Mouse (Mus musculus): ENCODE measurements around the gene Pmpcb. TPM values are rescaled to one million over a fixed set of nuclear protein-coding genes. Genes with fewer than 3 reads are reported as not detected.

Pmpcb gene
- total RNA-seq, 1 experiment from 2014 or later, result 85.6 TPM

DNA sequence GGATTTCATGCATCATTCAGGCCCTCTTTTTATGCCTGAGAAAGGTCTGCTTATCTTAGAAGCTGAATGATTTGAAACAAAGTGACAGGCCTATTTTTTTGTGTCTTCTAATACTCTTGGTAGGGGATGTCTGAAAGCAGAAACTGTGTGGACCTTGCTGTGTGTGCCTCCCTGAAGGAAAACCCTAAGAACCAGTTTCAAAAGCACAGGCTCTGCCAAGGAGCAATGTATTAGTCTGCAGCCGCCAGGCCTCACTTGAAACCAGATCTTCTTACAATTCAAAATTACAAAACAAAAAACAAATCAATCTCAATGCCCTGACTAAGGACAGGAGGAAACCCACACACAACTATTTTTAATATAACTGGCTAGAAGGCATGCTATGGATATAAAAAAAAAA lies 12.5 kb upstream of the Pmpcb start:
- no peak for ATAC-seq (replicated peaks; ENCODE audit: insufficient number of reproducible peaks, low FRiP score, low TSS enrichment, poor library complexity, severe bottlenecking)

DNA sequence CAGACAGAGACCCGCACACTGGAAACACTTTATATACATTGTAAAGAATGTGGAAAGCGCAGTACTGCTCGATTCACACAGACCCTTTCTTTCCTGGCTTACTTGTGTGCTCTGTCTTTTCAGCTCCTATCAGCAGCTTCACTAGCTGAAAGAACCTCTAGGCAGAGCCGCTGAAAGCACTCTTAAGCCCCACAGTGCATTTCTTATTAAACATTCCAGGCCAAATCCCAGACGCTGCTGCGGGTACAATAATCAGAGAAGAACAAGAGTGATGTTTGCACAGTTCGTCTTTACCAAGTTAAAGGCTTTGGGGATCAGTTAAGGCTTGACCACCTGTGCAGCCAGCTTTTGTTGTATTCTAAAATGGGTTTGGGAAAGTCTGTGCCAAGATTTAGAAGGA lies 12.1 kb upstream of the Pmpcb start:
- ATAC-seq (replicated peaks; ENCODE audit: insufficient number of reproducible peaks, low FRiP score, low TSS enrichment, poor library complexity, severe bottlenecking), result no peak

DNA sequence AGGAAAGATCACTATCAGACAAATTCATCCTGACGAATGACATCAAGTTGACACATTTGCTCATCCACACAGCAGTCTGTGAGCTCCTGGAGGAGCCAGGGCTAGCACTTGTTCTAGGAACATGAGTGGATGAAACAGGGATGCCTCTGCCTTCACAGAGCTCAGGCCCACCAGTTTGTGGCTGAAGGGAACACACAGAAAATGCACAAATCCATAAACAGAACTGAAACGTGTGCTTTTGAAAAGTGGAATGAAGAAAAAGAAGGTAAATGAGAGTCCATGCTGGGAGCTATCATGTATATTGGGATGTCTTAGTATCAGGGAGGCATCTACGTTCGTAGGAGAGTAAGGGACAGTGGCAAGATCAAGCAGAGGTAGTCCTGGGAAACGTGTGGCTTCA lies 7.8 kb upstream of the Pmpcb start:
- no peak for ATAC-seq (replicated peaks; ENCODE audit: insufficient number of reproducible peaks, low FRiP score, low TSS enrichment, poor library complexity, severe bottlenecking)

DNA sequence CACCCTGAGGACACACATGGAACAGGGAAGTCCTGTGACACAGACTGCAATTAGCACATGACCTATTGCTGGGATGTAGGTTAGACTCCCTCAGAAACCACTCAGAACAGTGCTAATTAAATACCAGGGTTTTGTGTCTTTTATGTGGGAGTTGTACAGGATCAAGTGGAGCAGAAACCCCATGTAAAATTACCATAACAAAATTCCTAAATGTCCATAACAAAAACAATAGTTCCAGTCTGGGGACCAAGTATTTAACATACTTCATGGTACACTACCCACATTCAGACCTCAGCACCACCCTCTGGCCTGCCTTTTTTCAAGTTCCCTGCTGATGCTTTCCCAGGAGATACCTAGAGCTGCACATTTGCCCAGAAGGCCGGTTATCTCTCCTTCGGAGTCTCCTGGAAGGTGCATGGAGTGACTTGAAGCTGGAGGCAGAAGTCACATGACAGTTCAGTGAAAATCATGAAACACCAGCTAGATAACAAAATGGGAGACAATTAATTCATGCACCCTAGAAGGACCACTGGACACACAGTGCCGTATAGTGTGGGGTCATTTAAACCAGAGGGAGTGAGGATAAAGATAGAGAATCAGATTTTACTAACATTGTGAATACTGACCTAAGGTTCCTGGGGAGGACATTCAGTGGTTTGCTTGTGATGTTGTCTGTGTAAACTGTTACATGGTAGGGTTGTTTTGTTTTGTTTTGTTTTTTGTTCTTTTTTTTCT lies 4.6 kb upstream of the Pmpcb start:
- no peak for ATAC-seq (replicated peaks; ENCODE audit: insufficient number of reproducible peaks, low FRiP score, low TSS enrichment, poor library complexity, severe bottlenecking)

DNA sequence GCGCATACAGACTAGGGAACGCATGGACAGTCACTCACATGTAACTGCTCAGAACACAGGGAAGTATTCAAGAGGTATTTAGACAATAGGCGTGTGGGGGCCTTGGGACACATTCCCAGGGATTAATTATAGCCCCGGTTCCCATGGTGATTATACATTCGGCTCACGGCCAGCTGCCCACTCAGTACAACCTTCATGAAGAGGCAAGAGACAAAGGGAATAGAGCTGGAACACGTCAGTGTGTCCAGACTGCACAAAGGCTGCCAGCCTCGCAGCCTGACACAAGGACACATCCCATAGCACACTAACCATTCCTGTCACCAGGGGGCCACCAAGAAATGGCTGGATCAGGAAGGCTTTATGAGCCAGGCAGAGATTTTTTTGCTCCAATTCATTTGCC lies 4.0 kb upstream of the Pmpcb start:
- ATAC-seq (replicated peaks; ENCODE audit: insufficient number of reproducible peaks, low FRiP score, low TSS enrichment, poor library complexity, severe bottlenecking), result no peak

DNA sequence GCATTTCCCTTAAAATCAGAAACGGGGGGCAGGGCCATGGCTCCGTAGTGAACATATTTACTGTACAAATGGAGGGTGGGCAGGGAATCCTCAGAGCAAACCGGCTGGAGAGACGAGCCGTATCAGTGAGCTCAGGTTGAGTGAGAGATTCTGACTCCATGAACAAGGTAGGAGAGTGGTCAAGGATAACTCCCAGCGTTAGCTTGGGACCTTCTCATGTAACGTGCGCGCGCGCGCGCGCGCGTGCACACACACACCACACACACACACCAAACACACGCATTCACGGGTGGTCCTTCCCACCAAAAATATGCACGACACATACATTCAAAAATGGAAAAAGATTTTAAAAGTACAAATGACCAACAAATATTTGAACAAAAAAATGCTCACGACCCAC lies 1.8 kb upstream of the Pmpcb start:
- no peak for ATAC-seq (replicated peaks; ENCODE audit: insufficient number of reproducible peaks, low FRiP score, low TSS enrichment, poor library complexity, severe bottlenecking)

DNA sequence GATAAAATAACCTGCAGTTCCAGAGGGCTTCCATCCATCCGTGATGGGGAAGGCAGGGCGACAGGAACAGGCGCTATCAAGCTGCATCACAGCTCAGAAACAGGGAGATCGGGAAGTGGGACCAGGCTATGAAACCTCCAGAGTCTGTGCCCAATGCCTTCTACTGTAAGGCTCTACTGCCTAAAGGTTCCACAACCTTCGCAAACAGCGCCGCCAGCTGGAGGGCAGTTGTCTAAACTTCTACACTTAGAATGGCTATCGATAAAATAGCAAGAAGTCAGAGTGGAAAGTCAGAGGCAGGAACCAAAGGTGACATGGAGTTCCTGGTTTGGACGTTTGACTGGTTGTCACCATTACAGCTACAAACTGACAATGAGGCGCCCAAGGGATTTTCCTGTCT lies 1.4 kb upstream of the Pmpcb start:
- peak; percentile 28; the same call in 1 of the 2 replicates for ATAC-seq (replicated peaks; ENCODE audit: insufficient number of reproducible peaks, low FRiP score, low TSS enrichment, poor library complexity, severe bottlenecking)

DNA sequence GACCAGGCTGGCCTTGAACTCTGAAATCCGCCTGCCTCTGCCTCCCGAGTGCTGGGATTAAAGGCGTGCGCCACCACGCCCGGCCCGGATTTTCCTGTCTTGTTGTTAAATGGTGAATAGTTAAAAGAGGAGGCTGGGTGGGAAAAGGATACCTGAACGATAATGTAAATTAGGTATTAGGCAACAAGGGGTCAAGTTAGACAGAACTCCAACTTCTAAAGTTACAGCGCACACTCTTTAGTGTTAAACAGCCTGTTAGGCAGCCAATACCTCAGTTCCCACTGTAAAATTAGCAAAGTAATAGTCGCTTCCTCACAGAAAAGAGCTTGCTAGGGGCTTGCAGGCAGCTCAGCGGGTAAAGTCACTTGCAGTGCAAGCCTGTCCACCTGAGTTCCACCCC lies 895 bp upstream of the Pmpcb start:
- no peak for ATAC-seq (replicated peaks; ENCODE audit: insufficient number of reproducible peaks, low FRiP score, low TSS enrichment, poor library complexity, severe bottlenecking)

DNA sequence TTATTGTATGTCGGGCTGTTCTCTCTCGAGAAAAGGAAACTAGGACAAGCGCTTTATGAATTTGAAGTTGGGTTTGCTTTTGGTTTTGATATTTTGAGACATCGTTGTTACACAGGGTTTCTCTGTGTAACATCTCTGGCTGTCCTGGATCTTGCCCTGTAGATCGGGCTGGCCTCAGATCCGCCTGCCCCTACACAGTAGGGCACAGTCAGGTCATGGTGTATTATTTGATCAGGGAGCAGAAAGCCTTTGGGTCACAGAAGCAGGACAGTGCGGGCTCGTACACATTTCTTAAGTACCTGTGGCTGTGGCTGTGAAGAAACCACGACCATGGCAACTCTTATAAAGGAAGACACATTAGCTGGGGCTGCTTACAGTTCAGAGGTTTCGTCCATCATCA lies 679 bp downstream of the Pmpcb start:
- ATAC-seq (replicated peaks; ENCODE audit: insufficient number of reproducible peaks, low FRiP score, low TSS enrichment, poor library complexity, severe bottlenecking), result no peak

DNA sequence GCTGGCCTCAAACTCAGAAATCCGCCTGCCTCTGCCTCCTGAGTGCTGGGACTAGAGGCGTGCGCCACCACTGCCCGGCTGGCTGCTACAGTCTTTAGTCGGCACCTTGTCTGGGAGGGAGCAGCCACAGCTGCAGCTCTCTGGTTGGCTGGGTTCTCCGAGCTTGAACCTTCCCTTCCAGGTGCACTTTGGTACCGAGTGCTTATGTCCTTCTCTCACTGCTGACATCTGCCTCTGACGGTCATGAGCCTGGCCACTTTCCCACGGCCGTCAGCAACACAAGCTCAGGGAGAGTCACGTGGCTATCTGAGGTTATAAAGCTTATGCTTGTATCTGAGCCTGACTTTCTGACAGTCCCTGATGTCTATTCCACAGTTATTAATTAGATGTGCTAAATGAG lies 2.2 kb downstream of the Pmpcb start:
- no peak for ATAC-seq (replicated peaks; ENCODE audit: insufficient number of reproducible peaks, low FRiP score, low TSS enrichment, poor library complexity, severe bottlenecking)

DNA sequence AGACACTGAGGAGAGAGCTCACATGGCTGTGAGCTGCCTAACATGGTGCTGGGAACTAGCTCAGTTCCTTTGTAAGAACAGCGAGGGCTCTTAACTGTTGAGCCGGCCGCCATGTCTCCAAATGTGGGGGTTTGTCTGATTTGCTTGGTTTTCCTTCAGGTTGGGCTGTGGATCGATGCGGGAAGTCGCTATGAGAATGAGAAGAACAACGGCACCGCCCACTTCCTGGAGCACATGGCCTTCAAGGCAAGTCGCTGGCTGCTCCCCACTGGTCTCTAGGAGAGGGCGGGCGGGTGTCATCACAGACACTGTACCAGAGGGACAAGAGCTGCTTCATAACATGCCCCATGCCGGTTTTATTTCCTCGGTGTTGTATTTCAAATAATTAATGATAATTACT lies 2.9 kb downstream of the Pmpcb start:
- no peak for ATAC-seq (replicated peaks; ENCODE audit: insufficient number of reproducible peaks, low FRiP score, low TSS enrichment, poor library complexity, severe bottlenecking)

DNA sequence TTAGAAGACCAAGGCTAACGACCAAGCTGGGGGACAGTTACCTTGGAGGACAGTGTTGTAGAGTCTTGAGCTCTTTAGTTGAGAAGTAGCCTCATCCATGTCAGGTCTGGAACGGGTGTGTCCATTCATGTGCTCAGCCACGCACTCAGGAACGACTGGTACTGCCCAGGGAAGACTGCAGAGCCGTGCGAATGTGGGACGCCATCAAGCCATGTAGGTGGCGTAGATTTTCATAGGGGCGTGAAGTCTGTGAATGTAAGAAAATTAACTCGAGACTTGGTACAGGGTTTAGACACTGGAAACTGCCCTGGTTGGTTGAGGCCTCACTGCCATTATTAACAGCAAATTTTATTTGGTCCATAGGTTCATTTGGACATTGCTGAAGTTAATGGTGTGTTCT lies 6.7 kb downstream of the Pmpcb start:
- no peak for ATAC-seq (replicated peaks; ENCODE audit: insufficient number of reproducible peaks, low FRiP score, low TSS enrichment, poor library complexity, severe bottlenecking)

DNA sequence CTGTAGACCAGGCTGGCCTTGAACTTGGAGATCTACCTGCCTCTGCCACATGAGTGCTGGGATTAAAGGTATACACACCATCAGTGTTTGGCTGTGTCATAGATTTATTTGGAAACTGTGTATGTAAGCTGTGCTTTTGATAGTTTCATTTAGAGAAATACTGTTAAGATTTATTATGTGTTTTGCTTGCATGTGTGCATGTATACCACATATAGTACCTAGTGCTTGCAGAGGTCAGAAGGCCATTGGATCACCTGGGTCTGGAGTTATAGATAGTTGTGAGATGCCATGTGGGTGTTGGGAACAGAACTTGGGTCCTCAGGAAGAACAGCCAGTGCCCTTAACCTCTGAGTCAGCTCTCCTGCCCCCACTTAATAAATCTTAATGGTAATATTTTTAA lies 7.7 kb downstream of the Pmpcb start:
- ATAC-seq (replicated peaks; ENCODE audit: insufficient number of reproducible peaks, low FRiP score, low TSS enrichment, poor library complexity, severe bottlenecking), result no peak

DNA sequence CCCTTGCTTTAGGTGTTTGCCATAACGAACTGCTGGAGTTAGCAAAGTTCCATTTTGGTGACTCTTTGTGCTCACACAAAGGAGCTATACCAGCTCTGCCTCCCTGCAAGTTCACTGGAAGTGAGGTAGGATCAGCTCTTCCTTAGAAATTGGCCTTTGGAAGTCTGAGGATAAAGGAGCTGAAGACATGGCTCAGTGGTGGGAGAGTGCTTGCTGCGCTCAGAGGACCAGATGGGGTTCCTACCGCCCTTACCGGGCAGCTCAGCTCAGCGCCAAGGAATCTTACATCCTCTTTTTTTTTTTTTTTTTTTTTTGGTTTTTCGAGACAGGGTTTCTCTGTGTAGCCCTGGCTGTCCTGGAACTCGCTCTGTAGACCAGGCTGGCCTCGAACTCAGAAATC lies 9.0 kb downstream of the Pmpcb start:
- no peak for ATAC-seq (replicated peaks; ENCODE audit: insufficient number of reproducible peaks, low FRiP score, low TSS enrichment, poor library complexity, severe bottlenecking)

DNA sequence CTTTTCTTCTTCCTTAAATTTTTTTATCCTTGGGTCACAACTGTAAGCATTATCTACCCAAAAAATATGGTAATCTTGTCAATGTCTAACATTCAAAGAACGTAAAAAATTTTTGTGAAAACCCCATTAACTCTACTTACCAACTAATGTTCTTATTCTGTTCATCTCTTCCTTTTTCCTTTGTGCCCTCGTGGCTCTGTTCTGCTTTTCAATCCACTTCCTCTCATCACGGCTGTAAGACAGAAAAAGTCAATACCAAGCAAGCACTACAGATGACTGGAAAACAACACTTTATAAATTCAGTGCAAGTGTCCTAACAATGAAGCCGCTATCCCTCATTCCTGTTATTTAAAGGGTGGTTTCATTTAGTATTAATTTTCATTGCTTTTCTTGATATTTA lies 31.6 kb downstream of the Pmpcb start:
- no peak for ATAC-seq (replicated peaks; ENCODE audit: insufficient number of reproducible peaks, low FRiP score, low TSS enrichment, poor library complexity, severe bottlenecking)

DNA sequence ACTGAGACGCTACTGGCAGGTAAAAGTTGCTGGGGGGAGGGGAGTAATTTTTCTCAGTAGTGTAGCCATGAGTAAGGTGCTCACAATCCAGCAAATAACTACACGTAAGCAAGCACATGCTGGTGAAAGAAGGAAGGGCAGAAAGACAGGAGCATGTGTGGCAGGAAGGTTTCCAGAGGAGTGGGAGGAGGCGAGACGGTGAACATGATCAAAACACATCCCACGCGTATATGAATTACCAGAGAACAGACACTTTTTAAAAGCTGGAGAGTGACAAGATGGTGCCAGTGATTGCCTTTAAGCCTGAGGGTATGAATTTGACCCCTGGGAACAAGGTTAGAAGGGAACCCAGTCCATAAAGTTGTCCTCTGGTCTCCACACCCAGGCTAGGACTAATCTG lies 32.9 kb downstream of the Pmpcb start:
- no peak for ATAC-seq (replicated peaks; ENCODE audit: insufficient number of reproducible peaks, low FRiP score, low TSS enrichment, poor library complexity, severe bottlenecking)

DNA sequence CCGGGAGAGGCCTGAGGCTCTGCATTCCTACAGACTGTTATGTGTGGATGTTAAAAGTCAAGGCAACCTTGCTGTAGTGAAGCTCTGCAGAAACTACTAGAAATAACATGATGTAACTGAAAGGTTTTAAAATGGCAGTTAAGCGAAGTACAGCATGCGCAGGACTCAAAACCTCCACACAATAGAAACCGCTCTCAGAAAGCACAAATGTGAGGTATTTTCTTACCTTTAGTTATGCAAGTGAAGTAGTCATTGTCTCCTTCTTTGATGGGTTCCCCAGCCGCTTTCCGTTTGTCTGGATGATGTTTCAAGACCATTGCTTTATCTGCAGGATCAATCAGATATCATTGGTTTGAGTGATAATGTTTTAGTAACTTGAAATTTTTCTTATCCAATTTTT lies 39.5 kb downstream of the Pmpcb start:
- no peak for ATAC-seq (replicated peaks; ENCODE audit: insufficient number of reproducible peaks, low FRiP score, low TSS enrichment, poor library complexity, severe bottlenecking)

DNA sequence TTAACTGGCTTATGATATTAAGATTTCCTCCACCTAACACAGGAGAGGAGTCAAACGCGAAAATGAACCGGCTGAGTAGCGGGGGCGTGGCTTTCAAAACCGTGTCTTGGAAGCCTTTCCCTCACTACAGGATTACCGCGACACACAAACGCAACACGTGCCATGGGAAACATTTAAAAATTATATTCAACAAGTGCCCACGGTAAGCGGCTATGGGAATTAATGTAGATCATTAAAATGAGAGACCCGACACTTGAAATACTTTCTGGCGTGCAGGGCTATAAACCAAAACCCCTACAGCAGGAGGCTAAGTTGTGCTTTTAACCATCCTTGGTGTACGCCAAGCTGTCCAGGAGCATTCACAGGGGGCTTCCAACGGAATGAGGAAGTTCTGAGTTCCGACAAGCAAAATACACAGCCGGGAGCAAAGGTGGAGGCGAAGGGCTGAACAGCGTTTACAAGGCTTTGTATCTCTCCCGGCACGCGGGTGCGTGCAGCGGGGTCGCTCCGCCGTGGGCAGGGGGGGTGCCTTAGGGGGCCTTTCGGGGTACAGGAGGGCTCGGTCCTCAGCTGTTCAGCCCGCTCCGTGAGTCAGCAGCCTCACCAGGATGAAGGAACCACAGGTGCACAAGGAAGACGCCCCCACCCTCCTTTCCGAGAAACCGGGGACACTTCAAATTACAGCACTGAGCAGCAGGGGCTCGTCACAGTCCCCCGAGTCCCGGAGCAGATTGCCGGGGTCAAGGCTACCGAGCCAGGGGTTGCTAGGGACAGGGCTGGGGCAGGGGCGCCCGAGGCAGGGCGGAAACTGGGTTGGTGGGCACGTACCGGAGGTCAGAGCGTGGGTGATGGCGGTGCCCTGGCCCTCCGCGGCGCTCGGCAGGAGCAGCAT lies 47.5 kb downstream of the Pmpcb start:
- ATAC-seq (replicated peaks; ENCODE audit: insufficient number of reproducible peaks, low FRiP score, low TSS enrichment, poor library complexity, severe bottlenecking), result 0 out of 2 replicates have a peak, but pooled peaks have one; percentile 1

DNA sequence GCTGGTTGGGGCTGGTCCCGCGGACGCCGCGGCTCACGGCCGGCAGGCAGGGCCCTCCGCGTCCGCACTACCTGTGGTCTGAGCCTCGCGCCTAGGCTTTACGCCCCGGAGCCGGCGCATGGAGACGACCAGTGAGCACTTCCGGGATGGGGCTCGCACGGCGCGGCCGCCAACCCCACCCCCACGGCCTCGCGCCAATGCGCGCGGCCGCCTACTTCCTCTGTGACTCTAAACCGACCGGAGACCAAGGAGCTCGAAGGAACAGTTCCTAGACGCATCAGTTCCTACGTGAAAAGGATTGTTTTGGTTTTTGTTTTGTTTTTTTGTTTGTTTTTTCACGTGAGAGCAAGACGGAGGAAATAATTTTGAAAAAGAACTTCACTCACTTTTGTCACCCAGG lies 48.1 kb downstream of the Pmpcb start, which contains the start of the genes Dnajc2 and Psmc2:
Dnajc2 (minus strand) TSS at position 199 of the 400 bp plus-strand sequence.
Psmc2 (plus strand) TSS at position 231 of the 400 bp plus-strand sequence.
- peak; percentile 81 for ATAC-seq (replicated peaks; ENCODE audit: insufficient number of reproducible peaks, low FRiP score, low TSS enrichment, poor library complexity, severe bottlenecking)

DNA sequence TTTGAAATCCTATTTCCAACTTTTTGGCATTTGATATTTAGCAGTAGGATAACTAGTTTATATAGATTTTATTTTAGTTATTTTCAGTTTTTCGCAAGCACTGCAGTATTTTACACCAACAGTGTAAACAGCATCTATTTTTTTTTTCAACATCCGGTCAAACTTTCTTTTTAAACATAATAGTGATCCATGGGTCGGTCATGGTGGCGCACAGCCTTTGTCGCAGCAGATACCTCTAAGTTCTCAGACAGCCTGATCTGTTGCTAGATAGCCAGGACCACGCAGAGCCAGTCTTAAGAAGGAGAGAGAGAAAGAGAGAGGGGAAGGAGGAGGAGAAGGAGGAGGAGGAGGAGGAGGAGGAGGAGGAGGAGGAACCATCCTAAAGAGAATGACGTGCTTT lies 48.8 kb downstream of the Pmpcb start:
- no peak for ATAC-seq (replicated peaks; ENCODE audit: insufficient number of reproducible peaks, low FRiP score, low TSS enrichment, poor library complexity, severe bottlenecking)
